Mouse (Mus musculus): ENCODE measurements around the gene Iqub. TPM values are rescaled to one million over a fixed set of nuclear protein-coding genes. Genes with fewer than 3 reads are reported as not detected.

Iqub gene
- polyA plus RNA-seq, 1 experiment: not detected

DNA sequence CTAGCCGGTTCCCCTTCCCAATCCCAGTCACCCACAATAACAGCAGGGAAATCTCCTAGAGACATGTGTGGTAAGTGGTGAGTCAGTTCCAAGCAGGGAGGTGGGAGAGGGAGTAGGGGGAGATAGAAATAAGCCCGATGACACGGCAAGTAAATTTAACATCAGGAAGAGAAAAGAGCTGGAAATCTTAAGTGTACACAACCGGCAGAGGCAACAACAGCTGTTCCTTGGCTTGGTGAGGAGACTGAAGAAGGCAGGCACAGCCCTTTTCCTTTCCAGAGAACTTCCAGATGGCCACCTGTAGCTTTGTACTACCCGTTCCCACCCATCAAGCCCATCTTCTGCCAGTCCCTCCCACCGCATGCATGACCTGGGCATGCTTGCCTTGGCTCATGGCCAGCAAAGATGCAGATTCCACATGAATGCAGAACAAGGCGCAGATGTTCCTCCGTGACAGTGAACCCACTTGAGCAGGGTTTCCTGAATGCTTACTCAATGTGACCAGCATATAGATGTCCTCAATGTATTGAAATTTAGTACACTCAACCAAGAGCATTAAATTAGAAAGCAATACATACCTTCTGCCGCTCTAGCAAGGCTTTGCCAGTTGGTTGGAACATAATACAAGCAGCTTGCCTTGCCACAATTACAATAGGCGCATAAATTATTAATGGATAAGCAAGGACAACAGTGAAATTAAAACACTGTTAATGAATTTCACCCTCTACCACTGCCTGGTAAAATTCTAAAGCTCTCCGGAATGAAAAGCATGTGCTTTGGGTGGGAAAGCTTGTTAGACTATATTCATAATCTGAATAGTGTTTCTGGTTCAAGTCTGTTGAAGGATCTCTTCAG is 106.1 kb downstream of the Iqub start:
- no peak overlapping the region for H3K4me3 ChIP-seq (ENCODE audit: insufficient read depth, low read length)
- no peak for TF ChIP-seq POLR2A (IDR thresholded peaks at IDR 0.05; ENCODE audit: low read depth, low read length)
- TF ChIP-seq CTCF (IDR thresholded peaks at IDR 0.05; ENCODE audit: borderline replicate concordance, insufficient read depth, low read length): no peak
- H3K27ac ChIP-seq (ENCODE audit: insufficient read depth, low read length): no peak overlapping the region
- H3K4me1 ChIP-seq (ENCODE audit: control insufficient read depth, insufficient read depth, low read length): no peaks in the 10 kb centered on the region

DNA sequence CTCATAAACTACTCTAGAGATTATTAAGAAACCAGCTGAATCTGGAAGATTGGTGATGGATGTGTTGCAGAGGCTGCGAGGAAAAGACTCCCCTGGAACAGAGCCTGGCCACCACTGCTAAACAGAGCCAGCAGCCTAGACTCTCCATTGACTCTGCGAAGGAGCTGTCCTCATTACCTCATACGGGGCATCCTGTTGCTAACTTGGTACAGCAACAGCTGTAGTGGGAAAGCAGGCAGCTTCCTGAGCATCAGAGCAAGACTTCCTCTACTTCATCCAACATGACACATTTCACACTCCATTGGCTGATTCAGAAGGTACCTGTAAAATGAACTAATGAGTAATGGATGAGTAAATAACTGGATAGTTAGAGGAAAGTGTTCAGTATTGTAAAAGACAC is 107.1 kb downstream of the Iqub start:
- no peak overlapping the region for H3K4me3 ChIP-seq (ENCODE audit: insufficient read depth, low read length)
- H3K27ac ChIP-seq (ENCODE audit: insufficient read depth, low read length): no peak overlapping the region
- no peaks in the 10 kb centered on the region for H3K4me1 ChIP-seq (ENCODE audit: control insufficient read depth, insufficient read depth, low read length)
- TF ChIP-seq POLR2A (IDR thresholded peaks at IDR 0.05; ENCODE audit: low read depth, low read length) (no peak), CTCF (IDR thresholded peaks at IDR 0.05; ENCODE audit: borderline replicate concordance, insufficient read depth, low read length) (no peak)

DNA sequence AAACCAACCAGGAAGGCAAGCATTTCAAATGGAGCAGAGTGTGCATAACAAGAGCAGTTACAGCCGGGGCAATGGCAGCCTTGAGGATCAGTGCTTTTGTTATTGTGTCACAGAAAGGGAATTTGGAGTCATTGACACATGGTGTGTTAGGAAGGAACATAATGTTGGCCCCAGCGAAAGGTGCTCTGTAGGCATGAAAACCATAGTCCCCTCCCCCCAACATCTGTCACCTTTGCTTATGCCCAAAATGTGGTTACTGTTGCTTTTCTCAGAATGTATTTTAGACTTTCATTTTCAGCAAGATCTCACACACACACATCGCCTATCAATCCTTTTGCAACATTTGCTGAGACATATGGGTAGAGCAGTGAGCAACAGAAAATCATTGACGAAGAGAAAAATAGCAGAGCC is 117.6 kb downstream of the Iqub start:
- Histone ChIP-seq H3K4me1 (ENCODE audit: control insufficient read depth, insufficient read depth, low read length) (no peaks in the 10 kb centered on the region), H3K27ac (ENCODE audit: insufficient read depth, low read length) (no peak overlapping the region), H3K4me3 (ENCODE audit: insufficient read depth, low read length) (no peak overlapping the region)
- no peak for TF ChIP-seq POLR2A (IDR thresholded peaks at IDR 0.05; ENCODE audit: low read depth, low read length)
- no peak for TF ChIP-seq CTCF (IDR thresholded peaks at IDR 0.05; ENCODE audit: borderline replicate concordance, insufficient read depth, low read length)

Other genes with a start within 250 kb of the Iqub start
- gene Ndufa5, start 12.9 kb upstream of the Iqub start, polyA plus RNA-seq (2011; ENCODE audit: insufficient read length, low read depth, missing spikeins): 116 and 159 TPM in 2 replicates
- gene Asb15, start 13.1 kb upstream of the Iqub start, polyA plus RNA-seq (2011; ENCODE audit: insufficient read length, low read depth, missing spikeins): not detected in 2 replicates
- not detected in 2 replicates for gene Lmod2, start 82.7 kb upstream of the Iqub start, polyA plus RNA-seq (2011; ENCODE audit: insufficient read length, low read depth, missing spikeins)
- gene Wasl, start 149.9 kb upstream of the Iqub start, polyA plus RNA-seq (2011; ENCODE audit: insufficient read length, low read depth, missing spikeins): 37.6 and 45.4 TPM in 2 replicates
- not detected in 2 replicates for gene Hyal6, start 218.2 kb upstream of the Iqub start, polyA plus RNA-seq (2011; ENCODE audit: insufficient read length, low read depth, missing spikeins)
- not detected in 2 replicates for gene Hyal4, start 233.3 kb upstream of the Iqub start, polyA plus RNA-seq (2011; ENCODE audit: insufficient read length, low read depth, missing spikeins)